Mouse (Mus musculus) MEL (cell line): ENCODE measurements at regions not wholly inside any gene's neighbourhood (a gene's known extent, or its start where the extent isn't known, plus 50 kb on each side); places are given as distances from the start of the nearest gene placed in this dataset.

Experiments used
- DNase-seq: peaks from one replicate; pipeline ENCODE4 v3.0.0; 2011; ENCODE audit warnings: low read depth, low spot score
- H3K27ac ChIP-seq: 2 replicates; pipeline ENCODE4 v1.5.1; 2012; ENCODE audit warnings: low read depth, mild to moderate bottlenecking, control low read depth, low read length, moderate library complexity; ENCODE audit not compliant: control insufficient read depth
- H3K27me3 ChIP-seq, 2 experiments: fragments of 150-350 bp in 1 of 2; sonication (generic) in 1 of 2; 2 replicates each; pipeline ENCODE4 v1.6.1; 2012; ENCODE audit warnings: low read length in 2 of 2, mild to moderate bottlenecking in 2 of 2, improper control_type of control experiment in 1 of 2, moderate library complexity in 1 of 2; ENCODE audit not compliant: insufficient read depth in 2 of 2, control insufficient read depth in 1 of 2
- H3K36me3 ChIP-seq, 2 experiments: 2 replicates each; pipeline ENCODE4 v1.6.1; 2012 to 2014; ENCODE audit warnings: low read length in 2 of 2, improper control_type of control experiment in 1 of 2, inconsistent platforms in 1 of 2, mild to moderate bottlenecking in 1 of 2; ENCODE audit not compliant: insufficient read depth in 2 of 2, control insufficient read depth in 1 of 2
- H3K4me1 ChIP-seq, 2 experiments: fragments of 150-350 bp in 1 of 2; sonication (generic) in 1 of 2; 2 replicates each; pipeline ENCODE4 v1.6.1; 2012; ENCODE audit warnings: low read length in 2 of 2, improper control_type of control experiment in 1 of 2, mild to moderate bottlenecking in 1 of 2; ENCODE audit not compliant: insufficient read depth in 2 of 2, control insufficient read depth in 1 of 2
- H3K4me3 ChIP-seq, 2 experiments: fragments of 150-350 bp in 1 of 2; sonication (generic) in 1 of 2; 2 replicates each; pipeline ENCODE4 v1.5.1; 2012; ENCODE audit warnings: low read depth in 2 of 2, low read length in 2 of 2, mild to moderate bottlenecking in 2 of 2, moderate library complexity in 2 of 2, control low read depth in 1 of 2, improper control_type of control experiment in 1 of 2; ENCODE audit not compliant: control insufficient read depth in 1 of 2, insufficient read depth in 1 of 2
- H3K79me2 ChIP-seq: 2 replicates; pipeline ENCODE4 v1.6.1; 2012; ENCODE audit warnings: mild to moderate bottlenecking, low read length, moderate library complexity; ENCODE audit not compliant: control insufficient read depth, poor library complexity, insufficient read depth
- H3K9ac ChIP-seq: 2 replicates; pipeline ENCODE4 v1.6.1; 2012; ENCODE audit warnings: low read depth, mild to moderate bottlenecking, control low read depth, low read length, moderate library complexity; ENCODE audit not compliant: control insufficient read depth, poor library complexity, severe bottlenecking
- H3K9me3 ChIP-seq: fragments of 150-350 bp; sonication (generic); replicated peaks from 2 replicates; pipeline ENCODE4 v1.6.1; 2012; ENCODE audit warnings: mild to moderate bottlenecking, low read length, improper control_type of control experiment, moderate library complexity; ENCODE audit not compliant: insufficient read depth
- EP300 ChIP-seq, 2 experiments: IDR thresholded peaks; 2 replicates each; pipeline ENCODE4 v1.6.1; 2011; ENCODE audit warnings: improper control_type of control experiment in 2 of 2, low read length in 2 of 2, low read depth in 1 of 2, mild to moderate bottlenecking in 1 of 2
- GATA1 ChIP-seq: IDR thresholded peaks from 2 replicates; pipeline ENCODE4 v1.6.1; 2011; ENCODE audit warnings: low read depth, low read length, improper control_type of control experiment
- KAT2A ChIP-seq: conservative IDR thresholded peaks from 2 replicates; pipeline ENCODE4 v1.6.1; 2012; ENCODE audit warnings: low read depth, low read length, improper control_type of control experiment, inconsistent platforms
- MEF2A ChIP-seq: IDR thresholded peaks from 2 replicates; pipeline ENCODE4 v1.6.1; 2014; ENCODE audit warnings: low read depth, mild to moderate bottlenecking, inconsistent platforms, low read length, improper control_type of control experiment; ENCODE audit not compliant: poor library complexity, insufficient replicate concordance, severe bottlenecking; ENCODE audit errors: extremely low read depth
- MXI1 ChIP-seq: IDR thresholded peaks from 2 replicates; pipeline ENCODE4 v1.6.1; 2011; ENCODE audit warnings: mild to moderate bottlenecking, low read depth, low read length, improper control_type of control experiment
- MYB ChIP-seq: IDR thresholded peaks from 2 replicates; pipeline ENCODE4 v1.6.1; 2011; ENCODE audit warnings: mild to moderate bottlenecking, low read depth, low read length, improper control_type of control experiment
- MYC ChIP-seq: IDR thresholded peaks from 2 replicates; pipeline ENCODE4 v1.6.1; 2011; ENCODE audit warnings: low read depth, mild to moderate bottlenecking, low read length, improper control_type of control experiment, moderate library complexity
- NELFE ChIP-seq: IDR thresholded peaks from 2 replicates; pipeline ENCODE4 v1.6.1; 2011; ENCODE audit warnings: low read depth, low read length, improper control_type of control experiment
- POLR2AphosphoS5 ChIP-seq: IDR thresholded peaks from 2 replicates; pipeline ENCODE4 v1.6.1; 2012; ENCODE audit warnings: low read depth, borderline replicate concordance, mild to moderate bottlenecking, inconsistent platforms, low read length, moderate library complexity, mixed read lengths
- SMC3 ChIP-seq: IDR thresholded peaks from 2 replicates; pipeline ENCODE4 v1.6.1; 2011; ENCODE audit warnings: low read depth, low read length, improper control_type of control experiment
- TAL1 ChIP-seq: IDR thresholded peaks from 2 replicates; pipeline ENCODE4 v1.6.1; 2012; ENCODE audit warnings: mild to moderate bottlenecking, inconsistent platforms, low read length, moderate library complexity, mixed read lengths
- TBP ChIP-seq: IDR thresholded peaks from 2 replicates; pipeline ENCODE4 v1.8.0; 2011; ENCODE audit warnings: low read depth, low read length, improper control_type of control experiment
- UBTF ChIP-seq: IDR thresholded peaks from 2 replicates; pipeline ENCODE4 v1.6.1; 2012; ENCODE audit warnings: low read depth, mild to moderate bottlenecking, inconsistent platforms, low read length, improper control_type of control experiment, moderate library complexity, borderline replicate concordance; ENCODE audit not compliant: insufficient read depth
- ZC3H11A ChIP-seq: IDR thresholded peaks from 2 replicates; pipeline ENCODE4 v1.6.1; 2012; ENCODE audit warnings: low read depth, mild to moderate bottlenecking, inconsistent platforms, low read length, improper control_type of control experiment

DNA sequence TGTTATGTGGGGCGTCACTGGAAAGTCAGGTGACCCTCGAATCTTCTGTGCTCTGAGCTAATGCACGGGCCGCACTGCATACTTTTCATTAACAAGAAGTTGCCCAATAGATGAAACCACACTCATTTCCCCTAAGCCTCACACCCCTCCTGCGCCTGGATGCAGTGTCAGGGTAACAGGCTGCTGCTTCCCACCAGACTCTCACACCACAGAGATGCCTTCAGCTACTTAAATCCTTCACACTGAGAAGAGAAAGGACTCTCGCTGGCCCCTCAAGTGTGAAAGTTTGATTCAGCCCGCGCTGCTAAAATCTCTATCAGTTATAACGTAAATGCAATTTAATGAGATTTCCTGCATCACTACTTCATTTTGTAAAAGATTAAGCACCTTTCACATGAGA, 54.5 kb upstream of the Ednrb start:
- Histone ChIP-seq H3K27me3 (no peaks in the 10 kb centered on the region), H3K36me3 (no peaks in the 10 kb centered on the region), H3K79me2 (no peaks in the 10 kb centered on the region), H3K4me1 (no peaks in the 10 kb centered on the region), H3K9me3 (no peaks in the 10 kb centered on the region), H3K27ac (no peak overlapping the region), H3K4me3 (no peak overlapping the region), H3K9ac (no peak overlapping the region)
- TF ChIP-seq MEF2A (no peak), MYB (no peak), TBP (no peak), NELFE (no peak), KAT2A (no peak), TAL1 (no peak)
- DNase-seq: no peak

DNA sequence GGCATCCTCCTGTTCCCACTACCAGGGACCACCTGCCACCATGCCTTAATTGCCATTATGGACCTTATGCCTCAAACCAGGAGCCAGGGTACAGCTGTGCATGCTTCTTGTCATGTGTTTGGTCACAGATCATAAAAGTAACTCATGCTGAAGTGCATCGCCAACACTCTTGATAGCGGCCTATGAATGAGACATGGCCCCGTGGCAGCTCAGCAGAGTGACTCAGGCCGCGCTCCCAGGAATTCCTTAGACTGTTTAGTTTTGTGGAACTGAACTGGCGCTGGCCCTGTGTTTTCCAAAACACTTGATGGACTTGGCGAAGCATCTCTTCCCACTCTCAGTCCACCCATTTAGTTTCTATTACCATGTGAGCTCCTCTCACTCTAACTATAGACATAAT, 51.1 kb upstream of the Ednrb start:
- H3K36me3 ChIP-seq: no peaks in the 10 kb centered on the region
- DNase-seq: no peak
- no peaks in the 10 kb centered on the region for H3K79me2 ChIP-seq
- no peak overlapping the region for H3K27ac ChIP-seq
- TF ChIP-seq TBP (no peak), UBTF (no peak), SMC3 (no peak), MEF2A (no peak), MXI1 (no peak), GATA1 (no peak), POLR2AphosphoS5 (no peak), NELFE (no peak), MYC (no peak), ZC3H11A (no peak), EP300 (IDR thresholded peaks at IDR 0.05; ENCODE audit: low read depth in 1 of 2, low read length in 2 of 2) (no peak)
- H3K4me1 ChIP-seq: no peaks in the 10 kb centered on the region
- no peaks in the 10 kb centered on the region for H3K9me3 ChIP-seq
- no peak overlapping the region for H3K9ac ChIP-seq
- H3K27me3 ChIP-seq: no peaks in the 10 kb centered on the region
- H3K4me3 ChIP-seq: no peak overlapping the region
